Comparison of ENCODE assay signal across 16 mouse cellular contexts in the genomic region with DNA sequence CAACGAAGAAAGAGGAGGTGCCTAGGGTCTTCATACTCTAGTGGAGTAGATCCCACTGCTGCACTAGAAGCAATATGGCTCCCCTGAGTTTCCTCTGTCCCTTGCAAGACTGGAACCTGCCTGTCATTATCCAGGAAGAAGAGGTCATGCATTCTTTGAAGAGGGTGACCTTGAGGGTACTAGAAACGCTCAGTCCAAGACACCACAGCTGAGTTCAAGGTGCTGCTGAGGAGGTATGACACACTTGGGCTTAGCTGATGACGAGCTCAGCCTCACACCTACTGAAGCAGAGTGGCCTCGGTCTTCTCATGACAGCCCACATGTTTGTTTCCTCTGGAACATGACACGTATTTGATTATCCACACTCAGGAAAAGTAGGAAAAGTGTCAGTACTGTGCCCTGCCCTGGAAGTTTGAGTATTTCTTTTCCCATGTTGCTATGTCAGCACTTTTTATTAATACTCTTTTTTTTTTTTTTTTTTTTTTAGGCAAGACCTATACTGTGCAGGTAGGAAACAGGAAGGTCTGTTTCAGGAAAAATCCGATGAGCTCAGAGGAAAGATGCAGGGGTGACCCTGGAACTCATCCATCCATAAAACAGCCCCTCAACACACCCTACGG.
A peak's percentile ranks its signal among the peaks of the same experiment; 100 is the strongest.
DNase-seq lines count a peak whose midpoint lies in the region; ATAC-seq lines count a peak whose summit lies in the region.
"Had no signal": no experiment of that assay in that cellular context is flagged by ENCODE, and none has a peak within 500 bp of the region (broad histone marks: within the 10 kb centered on the region; RNA-seq: fewer than 3 reads in every experiment).

No protein-coding gene starts in this region.

- H3K4me2 ChIP-seq in kidney, embryonic 14.5 days (replicated peaks; ENCODE audit: low read depth, low read length): no peak overlapping the region
- H3K4me2 ChIP-seq: embryonic facial prominence, embryonic 15.5 days had no signal

- intact Hi-C loops in heart, postnatal 10 days (cut with DNase I): no loop called here

- H3K36me3 ChIP-seq in heart, embryonic 10.5 days: peaks cover 44% of the 10 kb centered on the region
- H3K36me3 ChIP-seq in kidney, embryonic 14.5 days (ENCODE audit: control insufficient read depth, insufficient read depth, low read length): no peaks in the 10 kb centered on the region
- H3K36me3 ChIP-seq in limb, embryonic 10.5 days: peaks cover 16% of the 10 kb centered on the region; the same call in 1 of the 2 replicates

- ATAC-seq in kidney, embryonic 14.5 days (ENCODE audit: low FRiP score, low TSS enrichment): no peak
- ATAC-seq: Patski had no signal

- peaks cover 47% of the 10 kb centered on the region for H3K4me1 ChIP-seq in heart, embryonic 10.5 days
- peaks cover 24% of the 10 kb centered on the region for H3K4me1 ChIP-seq in kidney, embryonic 14.5 days (ENCODE audit: control insufficient read depth, insufficient read depth, low read length)
- H3K4me1 ChIP-seq in limb, embryonic 10.5 days: peaks cover 62% of the 10 kb centered on the region

- 59% methylated on average over 7 of the region's 7 CpGs for WGBS in heart, embryonic 10.5 days
- 63% methylated on average over 7 of the region's 7 CpGs for WGBS in kidney, embryonic 14.5 days
- 59% methylated on average over 7 of the region's 7 CpGs for WGBS in limb, embryonic 10.5 days

- H3K9me3 ChIP-seq in heart, embryonic 10.5 days: no peaks in the 10 kb centered on the region
- no peaks in the 10 kb centered on the region for H3K9me3 ChIP-seq in kidney, embryonic 14.5 days (ENCODE audit: control insufficient read depth, low read length)
- no peaks in the 10 kb centered on the region for H3K9me3 ChIP-seq in limb, embryonic 10.5 days (replicated peaks)
- H3K9me3 ChIP-seq: embryonic facial prominence, embryonic 15.5 days; hindbrain, embryonic 10.5 days had no signal

- peak; percentile 71 for DNase-seq in heart, embryonic 10.5 days (ENCODE audit: low spot score)
- DNase-seq in heart, postnatal 10 days: no peak
- no peak for DNase-seq in kidney, adult 9 months
- peak; percentile 42 for DNase-seq in ES-CJ7 (ENCODE audit: low read depth, low spot score)
- DNase-seq in limb, embryonic 10.5 days (ENCODE audit: low spot score): no peak
- DNase-seq in right cerebral cortex, adult 18-20 months: no peak
- DNase-seq in urinary bladder, adult 18-20 months (ENCODE audit: low spot score in 2 of 2): no peak
- DNase-seq: adrenal gland, postnatal 36 days; cerebellum, adult 9-10 months; gastrocnemius, postnatal 36 days; kidney, postnatal 25 days; lung, postnatal 14 days had no signal

- peak overlapping the region; percentile 56; the same call in 1 of the 2 replicates for H3K27ac ChIP-seq in heart, embryonic 10.5 days
- 0 out of 2 replicates have a peak overlapping the region, but pooled peaks have one; percentile 45 for H3K27ac ChIP-seq in kidney, embryonic 14.5 days (ENCODE audit: low read depth, low read length)
- H3K27ac ChIP-seq in limb, embryonic 10.5 days: peak overlapping the region; percentile 87; the same call in 1 of the 2 replicates

- no peak overlapping the region for H3K4me3 ChIP-seq in heart, embryonic 10.5 days
- no peak overlapping the region for H3K4me3 ChIP-seq in kidney, embryonic 14.5 days (ENCODE audit: low read length)
- H3K4me3 ChIP-seq in limb, embryonic 10.5 days: no peak overlapping the region
- H3K4me3 ChIP-seq: embryonic facial prominence, embryonic 15.5 days; hindbrain, embryonic 10.5 days had no signal

- H3K27me3 ChIP-seq in heart, embryonic 10.5 days (ENCODE audit: insufficient read depth, poor library complexity, severe bottlenecking): no peaks in the 10 kb centered on the region
- no peaks in the 10 kb centered on the region for H3K27me3 ChIP-seq in kidney, embryonic 14.5 days (ENCODE audit: control insufficient read depth, insufficient read depth, low read length)
- H3K27me3 ChIP-seq in limb, embryonic 10.5 days (ENCODE audit: low read depth, poor library complexity, severe bottlenecking): no peaks in the 10 kb centered on the region
- H3K27me3 ChIP-seq: embryonic facial prominence, embryonic 15.5 days; Patski had no signal

- H3K9ac ChIP-seq in kidney, embryonic 14.5 days (ENCODE audit: low read depth, low read length): no peak overlapping the region
- H3K9ac ChIP-seq: embryonic facial prominence, embryonic 15.5 days had no signal

Comparison
In these comparisons a context has a peak if more than half of its experiments do, and no peak if none do; other contexts are left out.
1. DNase-seq: peak in heart, embryonic 10.5 days (single experiment) and ES-CJ7 (single experiment); none in heart, postnatal 10 days (0 of 2), kidney, adult 9 months (single experiment), limb, embryonic 10.5 days (single experiment), right cerebral cortex, adult 18-20 months (single experiment) and urinary bladder, adult 18-20 months (0 of 2).
2. Peak in every context shown above with its lines, with median percentiles within 50 percentile points of each other: H3K27ac ChIP-seq.